Comparison of ENCODE assay signal across 9 mouse cellular contexts in genomic region chr15:80219705-80220657, GRCm38 (mm10). TPM values are rescaled to one million over a fixed set of nuclear protein-coding genes. Genes with fewer than 3 reads are reported as not detected.
DNase-seq lines count a peak whose midpoint lies in the region; ATAC-seq lines count a peak whose summit lies in the region.
"Had no signal": no experiment of that assay in that cellular context is flagged by ENCODE, and none has a peak within 500 bp of the region (broad histone marks: within the 10 kb centered on the region; RNA-seq: fewer than 3 reads in every experiment).

No protein-coding gene starts in this region.

- no peaks in the 10 kb centered on the region for H3K27me3 ChIP-seq in heart, embryonic 10.5 days (ENCODE audit: insufficient read depth, poor library complexity, severe bottlenecking)
- no peaks in the 10 kb centered on the region for H3K27me3 ChIP-seq in midbrain, embryonic 10.5 days (ENCODE audit: low read depth, poor library complexity, severe bottlenecking)
- H3K27me3 ChIP-seq in midbrain, embryonic 15.5 days (replicated peaks): no peaks in the 10 kb centered on the region
- no peaks in the 10 kb centered on the region for H3K27me3 ChIP-seq in intestine, embryonic 15.5 days (replicated peaks)
- no peaks in the 10 kb centered on the region for H3K27me3 ChIP-seq in splenic B cell, adult 2 months (ENCODE audit: control insufficient read depth, insufficient read depth, low read length, poor library complexity, severe bottlenecking)
- H3K27me3 ChIP-seq: midbrain, embryonic 12.5 days had no signal

- no peak overlapping the region for H3K4me2 ChIP-seq in midbrain, embryonic 15.5 days
- no peak overlapping the region for H3K4me2 ChIP-seq in intestine, embryonic 15.5 days (replicated peaks)
- H3K4me2 ChIP-seq: midbrain, embryonic 12.5 days had no signal

- no peaks in the 10 kb centered on the region for H3K9me3 ChIP-seq in heart, embryonic 10.5 days
- no peaks in the 10 kb centered on the region for H3K9me3 ChIP-seq in midbrain, embryonic 10.5 days (replicated peaks)
- no peaks in the 10 kb centered on the region for H3K9me3 ChIP-seq in midbrain, embryonic 15.5 days
- no peaks in the 10 kb centered on the region for H3K9me3 ChIP-seq in intestine, embryonic 15.5 days
- H3K9me3 ChIP-seq: midbrain, embryonic 12.5 days had no signal

- H3K36me3 ChIP-seq in heart, embryonic 10.5 days: no peaks in the 10 kb centered on the region
- H3K36me3 ChIP-seq in midbrain, embryonic 10.5 days: no peaks in the 10 kb centered on the region
- H3K36me3 ChIP-seq in midbrain, embryonic 15.5 days (replicated peaks): no peaks in the 10 kb centered on the region
- no peaks in the 10 kb centered on the region for H3K36me3 ChIP-seq in intestine, embryonic 15.5 days
- no peaks in the 10 kb centered on the region for H3K36me3 ChIP-seq in splenic B cell, adult 2 months (ENCODE audit: control insufficient read depth, insufficient read depth, low read length, poor library complexity, severe bottlenecking)

- ATAC-seq in midbrain, embryonic 15.5 days (replicated peaks): no peak
- ATAC-seq in intestine, embryonic 15.5 days: no peak; the same call in 1 of the 2 replicates

- H3K27ac ChIP-seq in heart, embryonic 10.5 days: peak overlapping the region; percentile 74
- peak overlapping the region; percentile 58 for H3K27ac ChIP-seq in midbrain, embryonic 10.5 days (replicated peaks)
- H3K27ac ChIP-seq in midbrain, embryonic 15.5 days: no peak overlapping the region
- H3K27ac ChIP-seq in intestine, embryonic 15.5 days: 0 out of 2 replicates have a peak overlapping the region, but pooled peaks have one; percentile 37
- H3K27ac ChIP-seq: midbrain, embryonic 12.5 days had no signal

- DNase-seq in heart, embryonic 10.5 days (ENCODE audit: low spot score): no peak
- DNase-seq in heart, postnatal 14 days: no peak
- DNase-seq in midbrain, embryonic 10.5 days (ENCODE audit: low spot score): no peak
- peak; percentile 34 for DNase-seq in splenic B cell, adult 2 months (ENCODE audit: low read depth, low spot score)
- no peak for DNase-seq in right cerebral cortex, postnatal 4 days
- no peak for DNase-seq in layer of hippocampus, postnatal 10 days (ENCODE audit: low spot score in 2 of 2)

- intact Hi-C loops in heart, postnatal 14 days (cut with DNase I): no loop called here

- WGBS in heart, embryonic 10.5 days: 55% methylated on average over 4 of the region's 4 CpGs
- 75% methylated on average over 4 of the region's 4 CpGs for WGBS in midbrain, embryonic 10.5 days
- 71% methylated on average over 4 of the region's 4 CpGs for whole genome bisulfite sequencing in midbrain, embryonic 15.5 days
- WGBS in intestine, embryonic 15.5 days: 55% methylated on average over 4 of the region's 4 CpGs

- H3K9ac ChIP-seq in midbrain, embryonic 15.5 days: no peak overlapping the region
- H3K9ac ChIP-seq in intestine, embryonic 15.5 days: no peak overlapping the region
- H3K9ac ChIP-seq: midbrain, embryonic 12.5 days had no signal

- H3K4me1 ChIP-seq in heart, embryonic 10.5 days: peaks cover 20% of the 10 kb centered on the region
- H3K4me1 ChIP-seq in midbrain, embryonic 10.5 days: peaks cover 15% of the 10 kb centered on the region
- H3K4me1 ChIP-seq in midbrain, embryonic 15.5 days: 0 out of 2 replicates have a peak, but pooled peaks cover 3% of the 10 kb centered on the region
- H3K4me1 ChIP-seq in intestine, embryonic 15.5 days (replicated peaks): peaks cover 6% of the 10 kb centered on the region; the same call in 1 of the 2 replicates
- H3K4me1 ChIP-seq: midbrain, embryonic 12.5 days had no signal

- peak overlapping the region; percentile 29; the same call in 1 of the 2 replicates for H3K4me3 ChIP-seq in heart, embryonic 10.5 days
- H3K4me3 ChIP-seq in midbrain, embryonic 10.5 days: no peak overlapping the region
- no peak overlapping the region for H3K4me3 ChIP-seq in midbrain, embryonic 15.5 days
- no peak overlapping the region for H3K4me3 ChIP-seq in intestine, embryonic 15.5 days (replicated peaks)
- H3K4me3 ChIP-seq: midbrain, embryonic 12.5 days had no signal

RNA-seq across cellular contexts. Expression of gene Mief1, which starts 13.8 kb away (rescaled TPM):
- polyA plus RNA-seq in heart, embryonic 10.5 days (2016; fragmentation: Nextera tagmentation; extraction: Ambion mirVana): 31.0 and 39.2 TPM in 2 replicates
- total RNA-seq in heart, postnatal 14 days (2021): 10 to 100 TPM; 31.0 to 33.0 TPM
- polyA plus RNA-seq in midbrain, embryonic 10.5 days (2016; fragmentation: Nextera tagmentation; extraction: Ambion mirVana): 39.7 and 45.1 TPM in 2 replicates
- 35.8 and 39.3 TPM in 2 replicates for polyA plus RNA-seq in midbrain, embryonic 15.5 days (2015; fragmentation: Nextera tagmentation; extraction: Ambion mirVana)
- 29.7 and 33.1 TPM in 2 replicates for polyA plus RNA-seq in intestine, embryonic 15.5 days (2015; fragmentation: Nextera tagmentation; extraction: Ambion mirVana)
- 10 to 100 TPM; 32.3 to 34.3 TPM for total RNA-seq in layer of hippocampus, postnatal 10 days (2021)

RNA-seq across cellular contexts. Expression of gene AC140267.1, which starts 15.7 kb away (rescaled TPM):
- polyA plus RNA-seq in heart, embryonic 10.5 days (2016; fragmentation: Nextera tagmentation; extraction: Ambion mirVana): 3.5 TPM in 1 of 2 replicates, not detected in the other
- total RNA-seq in heart, postnatal 14 days (2021): 10 to 100 TPM in 1 of 2 experiments, 1 to 10 TPM in 1; 3.4 to 24.9 TPM
- 5.0 and 6.8 TPM in 2 replicates for polyA plus RNA-seq in midbrain, embryonic 10.5 days (2016; fragmentation: Nextera tagmentation; extraction: Ambion mirVana)
- 2.3 TPM in 1 of 2 replicates, not detected in the other for polyA plus RNA-seq in midbrain, embryonic 15.5 days (2015; fragmentation: Nextera tagmentation; extraction: Ambion mirVana)
- not detected in 2 replicates for polyA plus RNA-seq in intestine, embryonic 15.5 days (2015; fragmentation: Nextera tagmentation; extraction: Ambion mirVana)
- 10 to 100 TPM; 21.1 to 23.0 TPM for total RNA-seq in layer of hippocampus, postnatal 10 days (2021)

RNA-seq across cellular contexts. Expression of gene Atf4, which starts 35.0 kb away (rescaled TPM):
- 84.8 and 109 TPM in 2 replicates for polyA plus RNA-seq in heart, embryonic 10.5 days (2016; fragmentation: Nextera tagmentation; extraction: Ambion mirVana)
- 10 to 100 TPM; 83.7 to 91.1 TPM for total RNA-seq in heart, postnatal 14 days (2021)
- 114 and 118 TPM in 2 replicates for polyA plus RNA-seq in midbrain, embryonic 10.5 days (2016; fragmentation: Nextera tagmentation; extraction: Ambion mirVana)
- polyA plus RNA-seq in midbrain, embryonic 15.5 days (2015; fragmentation: Nextera tagmentation; extraction: Ambion mirVana): 120 and 121 TPM in 2 replicates
- polyA plus RNA-seq in intestine, embryonic 15.5 days (2015; fragmentation: Nextera tagmentation; extraction: Ambion mirVana): 138 and 143 TPM in 2 replicates
- 100 to 1,000 TPM; 102 to 108 TPM for total RNA-seq in layer of hippocampus, postnatal 10 days (2021)

RNA-seq across cellular contexts. Expression of gene Rps19bp1, which starts 44.1 kb away (rescaled TPM):
- 46.1 and 62.5 TPM in 2 replicates for polyA plus RNA-seq in heart, embryonic 10.5 days (2016; fragmentation: Nextera tagmentation; extraction: Ambion mirVana)
- total RNA-seq in heart, postnatal 14 days (2021): 10 to 100 TPM; 17.8 to 18.8 TPM
- 61.7 and 69.7 TPM in 2 replicates for polyA plus RNA-seq in midbrain, embryonic 10.5 days (2016; fragmentation: Nextera tagmentation; extraction: Ambion mirVana)
- 69.2 and 75.5 TPM in 2 replicates for polyA plus RNA-seq in midbrain, embryonic 15.5 days (2015; fragmentation: Nextera tagmentation; extraction: Ambion mirVana)
- polyA plus RNA-seq in intestine, embryonic 15.5 days (2015; fragmentation: Nextera tagmentation; extraction: Ambion mirVana): 55.4 and 56.0 TPM in 2 replicates
- total RNA-seq in layer of hippocampus, postnatal 10 days (2021): 10 to 100 TPM; 39.9 to 42.2 TPM

RNA-seq across cellular contexts. Expression of gene Mgat3, which starts 46.5 kb away (rescaled TPM):
- polyA plus RNA-seq in heart, embryonic 10.5 days (2016; fragmentation: Nextera tagmentation; extraction: Ambion mirVana): 1.1 and 2.8 TPM in 2 replicates
- 1 to 10 TPM; 1.6 to 2.0 TPM for total RNA-seq in heart, postnatal 14 days (2021)
- 5.9 and 7.8 TPM in 2 replicates for polyA plus RNA-seq in midbrain, embryonic 10.5 days (2016; fragmentation: Nextera tagmentation; extraction: Ambion mirVana)
- polyA plus RNA-seq in midbrain, embryonic 15.5 days (2015; fragmentation: Nextera tagmentation; extraction: Ambion mirVana): 15.5 and 16.3 TPM in 2 replicates
- polyA plus RNA-seq in intestine, embryonic 15.5 days (2015; fragmentation: Nextera tagmentation; extraction: Ambion mirVana): 12.1 and 13.6 TPM in 2 replicates
- 10 to 100 TPM; 85.8 to 89.8 TPM for total RNA-seq in layer of hippocampus, postnatal 10 days (2021)
